ENCODE assay signal across 37 mouse cellular contexts in genomic region chr8:105241016-105241415, GRCm38 (mm10). TPM values are rescaled to one million over a fixed set of nuclear protein-coding genes. Genes with fewer than 3 reads are reported as not detected.
"Had no signal": no experiment of that assay in that cellular context is flagged by ENCODE, and none has a peak within 500 bp of the region (broad histone marks: within the 10 kb centered on the region; RNA-seq: fewer than 3 reads in every experiment).

No protein-coding gene starts in this region.

- H3K4me1 ChIP-seq: heart, embryonic 10.5 days; heart, embryonic 12.5 days; heart, embryonic 13.5 days; heart, embryonic 15.5 days; hindbrain, embryonic 10.5 days; hindbrain, embryonic 12.5 days; hindbrain, embryonic 13.5 days; hindbrain, embryonic 15.5 days; intestine, embryonic 15.5 days; kidney, embryonic 15.5 days had no signal

- H3K9me3 ChIP-seq: heart, embryonic 10.5 days; heart, embryonic 12.5 days; heart, embryonic 13.5 days; heart, embryonic 15.5 days; hindbrain, embryonic 10.5 days; hindbrain, embryonic 12.5 days; hindbrain, embryonic 13.5 days; hindbrain, embryonic 15.5 days; intestine, embryonic 15.5 days; kidney, embryonic 15.5 days had no signal

- H3K27ac ChIP-seq: heart, adult 2 months; heart, embryonic 10.5 days; heart, embryonic 13.5 days; heart, embryonic 15.5 days; hindbrain, embryonic 10.5 days; hindbrain, embryonic 12.5 days; hindbrain, embryonic 13.5 days; hindbrain, embryonic 14.5 days; hindbrain, embryonic 15.5 days; hindbrain, postnatal 0 days; intestine, embryonic 15.5 days; kidney, embryonic 15.5 days; kidney, postnatal 0 days; layer of hippocampus, adult 2 months had no signal

- ATAC-seq: hindbrain, embryonic 16.5 days; hindbrain, postnatal 0 days; inflammation-experienced regulatory T-cells, adult 6 months; intestine, embryonic 15.5 days; intestine, embryonic 16.5 days; intestine, postnatal 0 days had no signal

- H3K9ac ChIP-seq: heart, embryonic 12.5 days; heart, embryonic 13.5 days; heart, embryonic 15.5 days; hindbrain, embryonic 12.5 days; hindbrain, embryonic 13.5 days; hindbrain, embryonic 14.5 days; hindbrain, embryonic 15.5 days; intestine, embryonic 15.5 days; kidney, embryonic 15.5 days had no signal

- DNase-seq: heart, adult 2 months; heart, postnatal 10 days; heart, postnatal 14 days; heart, postnatal 36 days; heart, postnatal 4 days; kidney, adult 11 months; kidney, adult 18-20 months; kidney, adult 2 months; kidney, adult 8-10 months; kidney, adult 9 months; kidney, postnatal 10 days; kidney, postnatal 14 days; kidney, postnatal 25 days; kidney, postnatal 36 days; kidney, postnatal 4 days; layer of hippocampus, adult 9-11 months had no signal

- H3K27me3 ChIP-seq: heart, embryonic 12.5 days; heart, embryonic 13.5 days; heart, embryonic 15.5 days; hindbrain, embryonic 12.5 days; hindbrain, embryonic 13.5 days; hindbrain, embryonic 15.5 days; intestine, embryonic 15.5 days; kidney, embryonic 15.5 days had no signal

- H3K4me2 ChIP-seq: heart, embryonic 11.5 days; heart, embryonic 12.5 days; heart, embryonic 13.5 days; heart, embryonic 15.5 days; hindbrain, embryonic 12.5 days; hindbrain, embryonic 13.5 days; hindbrain, embryonic 14.5 days; hindbrain, embryonic 15.5 days; intestine, embryonic 15.5 days; kidney, embryonic 15.5 days had no signal

- H3K4me3 ChIP-seq: heart, adult 2 months; heart, embryonic 10.5 days; heart, embryonic 12.5 days; heart, embryonic 13.5 days; heart, embryonic 15.5 days; hindbrain, embryonic 10.5 days; hindbrain, embryonic 12.5 days; hindbrain, embryonic 13.5 days; hindbrain, embryonic 15.5 days; intestine, embryonic 15.5 days; kidney, embryonic 15.5 days; layer of hippocampus, adult 2 months had no signal

RNA-seq across cellular contexts. Expression of gene Hsf4, which starts 28.6 kb away (rescaled TPM):
- polyA plus RNA-seq: heart, embryonic 11.5 days; heart, embryonic 12.5 days; heart, embryonic 13.5 days; hindbrain, embryonic 12.5 days; intestine, embryonic 14.5 days; kidney, embryonic 14.5 days had no signal
